Mouse (Mus musculus) telencephalon, adult 2 months (tissue): ENCODE data around the gene Fnbp1.

ENCODE experiments used
- DNase-seq: peaks from one replicate; pipeline ENCODE4 v3.0.0-alpha.2; 2011; ENCODE audit warnings: low read depth, low spot score

Fnbp1 gene

DNA sequence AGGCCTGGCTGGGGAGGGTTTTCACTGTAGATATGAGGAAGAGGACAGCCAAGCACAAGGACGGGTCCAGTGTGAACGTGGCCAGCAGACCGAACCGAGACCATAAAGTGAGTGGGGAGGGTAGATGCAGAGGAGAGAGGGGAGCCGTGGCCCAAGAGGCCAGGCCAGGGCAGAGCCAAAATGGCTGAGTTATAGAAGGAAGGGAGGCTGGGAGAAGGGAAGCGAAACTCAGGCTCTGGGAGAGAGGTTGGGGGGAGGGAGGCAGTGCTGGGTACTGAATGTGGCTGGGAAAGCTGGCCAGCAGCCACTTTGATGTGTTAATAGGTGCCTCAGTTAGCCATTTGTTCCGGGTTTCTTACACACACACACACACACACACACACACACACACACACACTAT is 14.6 kb downstream of the Fnbp1 start:
- no peak for DNase-seq

DNA sequence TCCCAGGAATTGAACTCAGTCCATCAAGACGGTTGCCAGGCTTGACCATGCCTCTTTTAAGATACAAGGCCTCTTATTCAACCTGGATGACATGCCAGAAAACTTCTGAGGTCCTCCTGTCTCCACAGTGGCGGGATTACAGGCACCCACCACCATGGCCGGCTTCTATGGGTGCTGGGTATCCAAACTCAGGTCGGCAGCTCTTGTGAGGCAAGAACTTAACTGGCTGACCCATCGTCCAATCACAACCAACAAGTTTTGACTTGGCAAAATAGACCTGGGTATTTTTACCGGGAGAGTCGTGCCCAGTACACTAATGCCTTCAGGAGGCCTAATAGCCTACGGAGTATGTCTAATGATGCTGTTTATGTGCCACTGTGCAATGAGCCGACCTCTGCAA is 15.8 kb downstream of the Fnbp1 start:
- DNase-seq, result no peak

DNA sequence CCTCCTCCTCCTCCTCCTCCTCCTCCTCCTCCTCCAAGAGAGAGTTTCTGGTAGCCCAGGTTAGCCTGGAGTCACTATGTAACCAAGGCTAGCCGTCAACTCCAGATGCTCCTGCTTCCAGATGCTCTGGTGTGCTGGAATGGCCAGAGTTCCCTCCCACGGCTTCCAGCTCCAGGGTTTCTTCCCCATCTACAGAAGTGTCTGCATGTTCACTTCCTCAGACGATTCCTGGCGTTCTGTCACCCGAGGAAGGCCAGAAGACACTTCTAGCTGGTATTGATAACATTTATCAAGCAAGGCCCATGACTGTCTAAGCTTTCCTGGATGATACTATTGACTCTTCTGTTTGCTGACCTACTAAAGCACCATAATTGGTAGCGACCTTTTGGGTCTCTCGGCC is 16.7 kb downstream of the Fnbp1 start:
- DNase-seq, result no peak

DNA sequence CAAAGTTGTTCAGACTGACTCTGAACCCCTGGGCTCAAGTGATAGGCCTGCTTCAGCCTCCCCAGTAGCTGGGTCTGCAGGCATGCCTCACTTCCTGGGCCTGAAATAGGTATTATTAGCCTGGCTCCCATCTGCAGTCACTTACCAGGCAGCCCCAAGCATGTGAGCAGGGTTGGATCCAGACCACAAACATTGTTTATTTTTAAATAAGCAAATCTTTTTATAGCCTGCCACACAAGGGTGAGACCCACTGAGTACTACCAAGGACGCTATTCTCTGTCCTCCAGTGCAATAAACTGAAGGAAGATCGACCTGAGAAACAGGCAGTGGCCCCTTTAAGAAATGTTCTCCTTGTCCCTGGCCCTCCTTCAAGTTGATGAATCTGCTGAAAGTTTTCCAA is 17.1 kb downstream of the Fnbp1 start:
- DNase-seq, result no peak

DNA sequence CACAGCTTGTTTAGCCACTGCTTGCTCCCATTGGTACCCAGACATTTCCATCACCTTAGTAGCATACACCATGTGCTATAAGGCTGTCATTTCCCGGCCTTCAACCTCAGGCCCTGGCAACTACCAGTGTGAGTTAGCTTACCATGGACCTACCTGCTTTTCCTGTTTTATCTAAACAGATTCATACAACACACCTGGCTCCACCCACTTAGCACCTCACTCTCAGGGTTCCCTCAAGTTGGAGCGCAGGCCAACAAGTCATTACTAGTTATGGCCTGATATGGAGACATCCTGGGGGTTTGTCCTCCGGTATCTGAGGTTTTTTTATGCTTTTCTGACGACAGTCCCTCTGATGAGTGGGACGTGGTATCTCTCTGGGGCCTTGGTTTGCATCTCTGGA is 18.3 kb downstream of the Fnbp1 start:
- DNase-seq, result no peak

DNA sequence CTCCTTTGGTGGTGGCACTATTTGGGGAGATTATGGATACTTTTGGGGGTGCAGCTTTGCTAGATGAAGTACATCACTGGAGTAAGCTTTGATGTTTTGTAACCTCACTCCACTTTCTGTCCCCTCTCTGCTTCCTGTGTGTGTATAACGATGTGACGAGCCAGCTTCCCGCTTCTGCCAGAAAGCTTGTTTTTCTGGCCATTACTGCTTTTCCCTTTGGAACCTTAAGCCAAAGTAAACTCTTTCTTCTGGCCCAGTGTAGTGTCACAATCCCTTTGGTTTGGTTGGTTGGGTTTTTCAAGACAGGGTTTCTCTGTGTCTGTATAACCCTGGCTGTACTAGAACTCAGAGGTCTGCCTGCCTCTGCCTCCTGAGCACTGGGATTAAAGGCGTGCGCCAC is 19.0 kb downstream of the Fnbp1 start:
- no peak for DNase-seq

DNA sequence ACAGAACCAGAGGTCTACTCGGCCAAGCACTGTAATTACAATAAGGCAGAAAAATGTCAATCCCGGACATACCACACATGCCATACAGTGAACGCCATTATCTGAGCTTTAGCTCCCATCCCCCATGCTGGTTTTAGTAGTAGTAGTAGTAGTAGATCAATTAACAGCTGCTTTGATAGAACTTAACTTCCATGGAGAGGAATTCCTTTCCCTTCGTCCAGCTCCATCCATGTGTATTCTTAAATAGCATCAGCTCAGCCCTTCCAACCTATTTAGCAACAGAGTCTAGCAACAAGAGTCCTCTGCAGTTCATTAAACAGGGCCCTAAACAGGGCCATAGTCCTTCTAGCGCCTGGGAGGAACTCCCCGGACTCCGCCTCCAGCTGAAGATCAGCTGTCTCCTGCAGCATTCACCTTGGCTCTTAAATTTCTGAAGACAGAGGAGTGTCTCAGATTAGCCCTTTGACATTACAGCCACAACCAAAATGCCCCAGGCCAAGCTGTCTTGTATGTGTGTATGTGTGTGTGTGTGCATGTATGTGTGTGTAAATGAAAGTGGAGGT is 20.6 kb downstream of the Fnbp1 start:
- no peak for DNase-seq

DNA sequence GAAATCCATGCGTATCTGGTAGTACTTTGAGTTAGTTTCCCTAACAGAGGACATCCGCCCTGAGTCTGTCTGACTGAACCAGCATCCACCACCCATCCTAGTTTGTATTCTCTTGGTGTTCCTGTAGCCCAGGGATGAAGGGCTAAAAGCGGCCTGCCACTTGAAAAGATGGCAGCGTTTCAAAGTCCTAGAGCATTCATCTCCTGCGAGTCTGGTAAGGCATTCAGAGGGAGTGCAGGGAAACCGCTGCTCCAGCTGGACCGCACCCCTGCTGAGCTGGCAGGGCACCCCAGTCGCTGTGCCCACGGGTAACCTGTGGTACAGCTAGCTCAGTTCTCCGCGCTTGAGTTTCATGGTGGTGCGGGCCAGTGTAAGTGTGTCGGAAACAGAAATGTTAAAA is 22.0 kb downstream of the Fnbp1 start:
- no peak for DNase-seq

DNA sequence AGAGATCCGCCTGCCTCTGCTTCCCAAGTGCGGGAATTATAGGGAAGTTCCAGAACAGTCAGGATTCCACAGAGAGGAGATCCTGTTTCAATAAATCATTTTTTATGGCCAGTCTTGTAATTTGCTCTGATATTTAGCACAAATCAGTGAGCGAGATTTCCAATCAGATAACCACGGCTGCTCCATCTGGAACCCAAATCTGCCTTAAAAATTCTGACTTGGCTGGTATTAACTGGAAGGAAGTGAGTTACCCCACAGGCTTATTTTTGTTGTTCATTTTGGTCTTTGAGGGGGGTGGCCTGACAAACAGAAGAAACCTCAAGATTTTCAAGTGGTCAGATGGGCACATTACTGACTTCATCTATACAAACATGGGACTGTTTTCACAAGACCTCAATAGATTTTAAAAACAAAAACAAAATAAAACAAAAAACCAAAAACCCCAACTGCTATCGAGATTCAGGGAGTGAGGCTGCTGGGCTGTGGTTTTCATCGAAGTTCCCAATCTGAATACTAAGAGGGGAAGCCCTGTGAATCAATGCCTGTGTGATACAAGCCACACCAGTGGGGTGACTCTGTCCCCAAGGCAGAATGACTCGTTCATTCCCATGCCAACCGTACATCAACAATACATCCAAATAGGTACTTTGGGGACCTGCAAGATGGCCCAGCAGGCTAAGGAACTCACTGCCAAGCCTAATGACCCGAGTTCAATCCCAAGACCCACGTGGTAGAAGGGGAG is 23.0 kb downstream of the Fnbp1 start:
- DNase-seq, result no peak

DNA sequence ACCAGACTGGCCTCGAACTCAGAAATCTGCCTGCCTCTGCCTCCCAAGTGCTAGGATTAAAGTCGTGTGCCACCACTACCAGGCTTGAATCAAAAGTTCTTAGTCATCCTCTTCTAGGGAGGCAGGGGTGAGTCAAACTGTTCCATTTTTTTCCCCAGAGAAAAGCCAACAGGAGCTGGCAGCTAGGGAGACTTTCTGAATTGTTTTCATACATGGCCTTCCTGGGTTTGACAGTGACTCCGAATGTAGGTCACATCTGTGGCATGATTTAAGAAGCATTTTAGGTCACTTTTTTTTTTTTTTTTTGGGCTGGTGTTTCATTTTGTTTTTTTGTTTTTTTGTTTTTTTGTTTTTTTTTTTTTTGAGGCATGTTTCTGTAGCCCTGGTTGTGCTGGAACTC is 23.6 kb downstream of the Fnbp1 start:
- no peak for DNase-seq

DNA sequence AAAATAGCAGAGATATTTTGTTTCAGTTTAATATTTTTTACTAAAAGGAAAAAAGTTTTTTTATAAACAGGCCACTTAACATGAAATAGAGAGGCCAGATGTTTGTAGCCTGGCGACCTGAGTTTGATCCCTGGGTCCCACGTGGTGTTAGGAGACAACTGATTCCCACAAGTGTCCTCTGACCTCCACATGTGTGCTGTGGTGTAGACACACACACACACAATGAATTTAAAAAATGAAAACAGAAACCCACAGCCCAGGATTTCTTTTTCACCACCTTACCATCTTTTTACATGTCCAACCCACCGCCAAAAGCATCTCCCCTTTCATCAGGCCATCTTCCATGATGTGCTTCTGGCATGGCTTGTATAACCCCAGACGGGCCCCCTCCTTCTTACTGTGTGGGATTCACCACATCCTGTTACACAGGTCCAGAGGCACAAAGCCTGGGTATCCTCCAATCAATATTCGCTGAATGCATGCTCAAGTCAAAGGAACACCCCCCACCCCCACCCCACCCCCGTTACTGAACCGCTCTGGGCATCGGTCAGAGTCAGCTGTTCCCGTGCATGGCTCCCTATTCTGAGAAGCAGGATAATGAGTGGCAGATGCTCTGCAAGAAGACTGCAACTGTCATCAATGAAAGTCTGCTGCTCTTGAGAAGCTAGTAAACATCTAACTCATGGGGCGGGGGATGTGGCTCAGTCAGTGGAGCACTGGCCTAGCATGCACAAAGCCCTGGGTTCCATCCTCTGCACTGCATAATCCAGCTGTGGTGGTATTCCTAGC is 25.7 kb downstream of the Fnbp1 start:
- no peak for DNase-seq

DNA sequence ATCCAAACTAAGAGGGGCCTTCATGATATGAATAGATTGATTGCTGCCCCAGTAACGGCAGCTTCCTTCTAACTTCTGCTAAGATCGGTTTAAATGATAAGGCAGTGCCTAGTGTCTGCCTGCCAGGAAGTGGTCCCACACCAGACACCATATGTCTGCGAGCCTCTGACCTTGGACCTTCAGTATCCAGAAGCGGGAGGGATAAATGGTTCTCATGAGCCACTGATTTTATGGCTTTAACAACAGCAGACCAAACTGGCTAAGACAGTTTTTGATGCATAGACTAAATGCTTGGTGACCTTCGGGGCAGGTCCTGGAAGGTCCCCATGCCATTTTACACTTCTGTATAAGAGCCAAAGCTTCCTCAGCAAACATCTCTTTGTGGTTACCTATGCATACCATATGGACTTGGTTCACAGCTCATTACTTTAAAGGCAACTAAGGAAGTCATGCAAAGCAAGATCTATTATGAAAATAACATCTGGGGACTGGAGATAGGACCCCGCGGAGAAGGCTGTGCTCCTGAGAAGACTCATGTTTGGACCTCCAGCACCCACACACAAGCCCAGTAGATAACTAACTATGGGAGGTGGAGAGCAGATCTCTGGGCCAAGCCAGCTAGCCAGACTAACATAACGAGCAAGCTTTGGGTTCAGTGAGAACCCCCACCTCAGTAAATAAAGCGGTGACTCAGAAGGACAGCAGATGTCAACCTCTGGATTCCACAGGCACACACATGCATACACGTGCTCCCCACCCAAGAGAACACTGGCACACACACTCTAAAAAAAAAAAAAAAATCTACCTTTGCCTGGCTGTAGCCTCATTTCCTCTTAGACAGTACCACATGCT is 26.5 kb downstream of the Fnbp1 start:
- DNase-seq, result no peak

DNA sequence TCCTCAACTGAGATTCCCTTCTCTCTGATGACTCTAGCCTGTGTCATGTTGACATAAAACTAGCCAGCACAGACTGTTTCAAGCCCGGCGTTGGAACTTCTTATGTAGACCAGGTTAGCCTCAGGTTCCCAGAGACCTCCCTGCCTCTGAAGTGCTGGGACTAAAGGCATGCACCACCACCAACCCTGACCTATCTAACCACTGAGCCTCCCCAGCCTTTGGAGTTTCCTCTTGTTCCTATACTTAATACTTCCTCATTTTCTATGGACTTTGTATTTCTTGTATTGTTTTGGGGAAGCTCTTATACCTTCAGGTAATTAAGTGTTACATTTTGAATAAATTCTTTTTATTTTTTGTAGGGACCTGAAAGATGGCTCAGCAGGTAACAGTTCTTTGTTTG is 27.6 kb downstream of the Fnbp1 start:
- DNase-seq, result no peak

DNA sequence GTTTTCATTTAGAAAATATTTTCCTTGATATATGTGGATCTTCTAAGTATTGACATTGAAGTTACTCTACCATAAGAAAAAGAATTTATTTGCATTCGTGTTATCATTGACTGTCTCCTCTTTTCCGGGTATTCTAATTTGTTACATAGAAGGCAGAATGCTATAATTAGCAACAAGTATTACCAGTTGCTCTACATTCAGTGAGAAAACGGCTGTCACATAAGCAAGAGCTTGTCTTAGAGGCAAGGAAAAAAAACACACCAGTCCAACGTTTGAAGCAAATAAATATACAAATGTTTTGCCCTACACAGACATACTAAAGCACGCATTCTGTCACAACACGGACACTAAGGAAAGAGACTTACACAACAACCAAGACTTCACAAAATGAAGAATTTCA is 30.1 kb downstream of the Fnbp1 start:
- no peak for DNase-seq

DNA sequence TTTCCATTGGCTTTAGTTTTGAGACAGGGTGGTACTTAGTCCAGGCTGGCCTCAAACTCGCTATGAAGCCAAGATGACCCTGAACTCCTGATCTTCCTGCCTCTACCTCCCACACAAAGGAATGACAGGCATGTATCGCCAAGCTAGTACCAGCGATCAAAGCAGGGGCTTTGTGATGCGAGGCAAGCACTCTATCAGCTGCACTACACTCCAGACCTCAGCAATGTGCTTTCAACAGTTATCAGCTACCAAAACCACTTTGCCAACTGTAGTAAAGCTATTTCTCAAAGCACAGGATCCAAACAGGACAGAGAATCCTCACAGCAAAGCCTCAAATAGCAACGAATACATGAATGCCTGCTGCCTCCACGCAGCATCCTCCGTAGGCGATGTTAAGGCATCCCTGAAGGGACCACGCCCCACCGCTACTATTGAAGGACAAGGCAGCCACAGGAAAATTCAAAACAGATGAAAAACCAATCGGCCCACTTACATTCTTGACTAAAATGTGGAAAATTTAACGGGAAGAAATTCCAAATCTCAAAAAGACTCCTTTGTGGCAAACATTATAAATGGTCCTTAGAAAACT is 31.8 kb downstream of the Fnbp1 start:
- no peak for DNase-seq

DNA sequence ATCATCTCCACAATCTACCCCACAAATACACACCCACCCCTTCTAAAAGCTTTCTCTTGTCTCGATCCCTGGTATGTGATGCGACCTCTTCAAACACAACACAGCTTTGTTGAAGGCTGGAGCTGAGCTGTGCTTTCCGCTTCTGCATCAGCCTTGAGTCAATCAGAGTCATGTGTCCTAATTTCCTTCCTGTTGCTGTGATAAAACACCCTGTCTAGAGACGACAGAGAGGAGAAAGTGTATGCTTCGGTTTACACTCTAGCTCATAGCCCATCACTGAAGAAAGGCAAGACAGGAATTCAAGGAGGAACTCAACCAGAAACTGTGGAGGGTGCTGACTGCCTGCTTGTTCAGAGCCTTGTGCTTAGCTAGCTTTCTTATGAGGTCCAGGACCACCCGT is 33.6 kb downstream of the Fnbp1 start:
- no peak for DNase-seq

DNA sequence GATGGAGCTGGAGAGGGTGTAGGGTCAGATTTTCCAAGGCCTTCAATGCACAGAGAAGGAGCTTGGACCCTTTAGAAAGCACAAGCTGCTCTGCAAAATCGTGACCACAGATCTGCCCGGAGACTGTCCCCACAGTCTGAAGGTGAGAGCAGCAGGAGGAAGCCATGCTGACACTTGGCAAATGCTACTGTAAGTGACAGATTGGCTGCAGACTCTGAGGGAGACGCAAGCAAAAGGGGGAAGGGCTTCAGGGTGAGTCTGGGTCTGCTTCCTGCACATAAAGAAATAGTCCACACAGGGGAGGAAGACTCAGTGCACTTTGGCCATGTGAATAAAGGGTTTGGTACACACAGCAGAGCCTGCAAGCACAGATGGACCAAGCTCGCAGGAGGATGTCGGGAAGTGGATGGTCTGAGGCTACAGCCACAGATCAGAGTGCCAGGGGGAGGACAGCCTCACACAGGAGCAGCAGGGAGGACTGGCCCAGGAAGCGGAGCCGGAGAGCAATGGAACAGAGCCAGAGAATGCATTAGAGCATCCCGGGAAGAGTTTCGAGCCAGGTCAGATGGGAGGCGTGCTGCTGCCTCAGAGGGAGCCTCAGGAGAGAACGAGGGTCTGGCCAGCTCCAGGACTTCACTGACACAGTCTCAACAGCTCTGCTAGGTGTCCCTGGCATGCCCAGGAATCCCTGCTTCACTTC is 35.0 kb downstream of the Fnbp1 start:
- DNase-seq, result no peak

DNA sequence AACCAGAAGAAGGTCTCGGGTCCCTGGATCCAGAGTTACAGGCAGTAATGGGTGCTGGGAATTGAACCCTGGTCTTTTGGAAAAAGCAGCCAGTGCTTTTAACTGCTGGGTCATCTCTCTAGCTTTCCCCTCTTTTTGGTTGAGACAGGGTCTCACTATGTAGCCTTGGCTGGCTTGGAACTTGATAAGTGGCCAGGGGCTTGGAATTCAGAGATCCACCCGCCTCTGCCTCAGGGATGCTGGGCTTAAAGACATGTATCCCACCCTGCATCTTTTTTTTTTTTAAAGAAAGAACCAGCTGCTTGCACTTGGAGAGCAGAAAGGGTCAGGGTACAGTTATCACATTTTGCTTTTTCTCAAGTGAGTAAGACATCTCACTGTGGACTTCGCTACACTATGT is 35.8 kb downstream of the Fnbp1 start:
- DNase-seq, result no peak

DNA sequence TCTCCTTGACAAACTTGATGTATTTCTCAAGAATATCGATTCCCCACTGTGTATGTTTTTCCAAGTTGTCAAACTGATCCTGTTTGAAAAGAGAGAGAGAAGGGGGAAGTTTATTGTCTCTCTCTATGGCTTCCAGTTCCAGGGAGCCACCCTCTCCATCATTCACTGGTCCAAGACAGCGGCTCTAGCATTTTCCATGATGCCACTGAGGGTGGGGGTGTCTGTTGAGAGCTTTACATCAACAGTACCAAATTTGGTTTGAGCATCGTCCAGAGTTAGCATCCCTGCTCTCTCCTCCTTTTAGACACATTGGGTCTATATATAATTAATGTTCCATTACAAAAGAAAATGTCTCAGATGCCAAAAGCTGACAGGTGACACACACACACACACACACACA is 36.5 kb downstream of the Fnbp1 start:
- DNase-seq, result no peak

DNA sequence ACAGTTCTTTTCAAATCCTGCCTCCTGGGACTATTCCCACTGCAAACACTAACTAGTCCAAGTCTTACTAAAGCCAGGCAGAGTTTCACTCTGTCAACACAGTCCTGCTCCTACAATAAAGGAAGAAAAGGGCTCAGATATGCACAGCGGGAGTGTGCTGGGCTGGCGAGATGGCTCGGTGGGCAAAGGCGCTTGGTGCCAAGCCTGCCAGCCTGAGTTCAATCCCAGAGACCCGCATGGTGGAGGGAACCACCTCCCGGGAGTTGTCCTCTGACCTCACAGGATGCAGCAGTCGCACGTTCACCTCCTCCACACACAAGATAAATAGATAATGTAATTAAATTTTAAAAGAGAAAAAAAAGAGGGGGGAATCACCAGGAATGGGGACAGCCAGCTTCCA is 38.5 kb downstream of the Fnbp1 start:
- no peak for DNase-seq

DNA sequence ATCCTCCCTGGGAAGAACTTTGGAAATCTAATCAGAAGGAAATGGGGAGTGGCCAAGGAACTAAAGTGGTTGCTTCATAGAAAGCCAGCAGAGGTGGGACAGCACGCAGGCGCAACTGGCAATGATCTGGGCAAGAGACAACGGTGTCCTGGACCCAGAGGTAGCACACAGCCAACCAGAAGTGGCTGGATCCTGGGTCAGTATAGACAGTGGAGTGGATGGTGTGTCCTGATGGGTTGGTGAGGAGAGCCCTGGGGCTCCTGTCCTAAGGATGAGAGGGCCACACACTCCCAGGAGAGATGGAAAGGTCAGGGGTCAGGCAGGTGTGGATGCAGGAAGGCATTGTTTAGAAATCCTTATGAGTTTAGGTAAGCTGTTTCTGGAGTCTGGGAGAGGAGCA is 40.5 kb downstream of the Fnbp1 start:
- DNase-seq, result no peak
